Mouse (Mus musculus) left cerebral cortex, adult 8-10 months (tissue): Measurements from ENCODE around the gene Sufu. TPM values are rescaled to one million over a fixed set of nuclear protein-coding genes. Genes with fewer than 3 reads are reported as not detected.
A peak's percentile ranks its signal among the peaks of the same experiment; 100 is the strongest.

Experiments
- DNase-seq, 2 experiments: peaks; one replicate each; pipeline ENCODE4 v3.0.0; 2022; ENCODE audit warnings: low spot score in 2 of 2
- total RNA-seq, 4 experiments: library from RNA; stranded (reverse); gene quantifications; 2 replicates each; pipeline ENCODE4 v1.2.4; 2022

The Sufu gene
- total RNA-seq = 10 to 100 TPM; 15.8 to 20.0 (median 19.7) TPM

DNA sequence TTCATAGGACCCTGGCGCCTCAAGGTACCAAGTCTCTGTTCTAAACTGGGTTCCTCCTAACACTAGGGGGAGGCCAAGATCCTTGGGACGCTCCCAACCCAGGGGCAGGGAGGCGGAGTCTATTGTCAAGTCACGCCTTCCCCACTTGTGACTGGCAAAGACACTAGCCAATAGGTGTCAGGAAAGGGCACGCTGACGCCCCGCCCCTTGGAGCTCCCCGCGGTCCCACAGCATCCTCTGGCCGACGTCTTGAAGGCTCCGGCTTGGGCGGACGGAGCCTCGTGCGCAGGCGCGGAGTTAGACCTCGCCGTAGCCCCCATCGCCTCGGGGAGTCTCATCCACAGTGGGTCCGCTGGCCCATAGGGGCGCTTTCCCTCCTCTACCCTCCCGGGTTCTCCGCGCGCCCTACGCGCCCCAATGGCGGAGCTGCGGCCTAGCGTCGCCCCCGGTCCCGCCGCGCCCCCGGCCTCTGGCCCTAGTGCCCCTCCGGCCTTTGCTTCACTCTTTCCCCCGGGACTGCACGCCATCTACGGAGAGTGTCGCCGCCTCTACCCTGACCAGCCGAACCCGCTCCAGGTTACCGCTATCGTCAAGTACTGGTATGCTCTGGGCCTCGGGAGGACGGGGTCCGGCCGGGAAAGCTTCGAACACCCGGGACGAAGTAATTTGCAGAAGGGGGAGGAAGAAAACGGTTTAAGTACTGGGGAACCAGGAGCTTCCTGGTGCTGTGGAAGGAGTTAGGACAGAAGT, at the start of gene Sufu:
Gene Sufu, plus strand, starts transcription at position 211 of the 750 bp plus-strand sequence.
- DNase-seq = peak; percentile 95 to 98

DNA sequence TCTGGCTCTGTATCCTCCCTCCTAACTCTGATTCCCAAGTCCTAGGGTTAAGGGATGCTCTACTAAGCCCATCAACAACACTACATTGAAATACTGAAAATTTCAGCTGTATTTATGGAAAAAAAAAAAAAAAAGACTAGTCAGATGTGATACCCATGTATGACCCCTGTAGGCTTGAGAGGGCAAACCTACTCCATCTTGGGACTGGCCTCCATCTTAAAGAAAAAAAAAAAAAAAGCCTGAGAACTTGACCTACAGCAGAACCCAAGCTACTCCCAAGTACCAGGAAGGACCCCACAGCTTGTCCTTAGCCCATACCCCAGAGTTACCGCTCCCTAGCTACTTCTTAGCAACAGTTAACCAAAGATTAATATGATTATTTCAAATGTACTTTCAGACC, 49.5 kb upstream of the Sufu start:
- DNase-seq = no peak

DNA sequence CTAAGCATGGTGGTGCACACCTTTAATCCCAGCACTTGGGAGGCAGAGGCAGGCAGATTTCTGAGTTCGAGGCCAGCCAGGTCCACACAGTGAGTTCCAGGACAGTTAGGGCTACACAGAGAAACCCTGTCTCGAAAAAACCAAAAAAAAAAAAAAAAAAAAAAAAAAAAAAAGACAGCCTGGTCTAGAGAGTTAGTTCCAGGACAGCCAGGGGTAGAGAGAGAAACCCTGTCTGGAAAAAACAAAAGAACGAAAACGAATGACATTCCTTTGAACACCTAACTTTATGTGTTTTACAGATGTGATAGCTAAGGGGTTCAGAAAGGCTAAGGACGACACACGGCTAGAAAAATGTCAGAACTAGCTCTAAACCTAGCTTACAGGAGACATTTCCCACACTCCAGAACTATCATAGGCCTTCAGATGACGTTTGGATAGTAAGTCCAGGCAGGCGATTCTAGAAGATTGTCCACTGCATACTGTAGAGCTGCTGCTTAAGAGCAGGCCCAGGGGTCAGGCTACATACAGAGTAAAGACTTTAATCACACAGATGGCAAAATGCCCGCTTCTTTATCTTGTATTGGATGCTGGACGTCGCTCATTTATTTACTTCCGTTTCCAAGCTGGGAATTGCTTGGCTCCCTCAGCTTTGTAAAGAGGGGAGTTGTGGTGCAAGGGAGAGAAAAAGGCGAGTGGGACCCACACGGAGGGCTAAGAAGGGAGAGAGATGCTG, 48.6 kb upstream of the Sufu start:
- no peak for DNase-seq

DNA sequence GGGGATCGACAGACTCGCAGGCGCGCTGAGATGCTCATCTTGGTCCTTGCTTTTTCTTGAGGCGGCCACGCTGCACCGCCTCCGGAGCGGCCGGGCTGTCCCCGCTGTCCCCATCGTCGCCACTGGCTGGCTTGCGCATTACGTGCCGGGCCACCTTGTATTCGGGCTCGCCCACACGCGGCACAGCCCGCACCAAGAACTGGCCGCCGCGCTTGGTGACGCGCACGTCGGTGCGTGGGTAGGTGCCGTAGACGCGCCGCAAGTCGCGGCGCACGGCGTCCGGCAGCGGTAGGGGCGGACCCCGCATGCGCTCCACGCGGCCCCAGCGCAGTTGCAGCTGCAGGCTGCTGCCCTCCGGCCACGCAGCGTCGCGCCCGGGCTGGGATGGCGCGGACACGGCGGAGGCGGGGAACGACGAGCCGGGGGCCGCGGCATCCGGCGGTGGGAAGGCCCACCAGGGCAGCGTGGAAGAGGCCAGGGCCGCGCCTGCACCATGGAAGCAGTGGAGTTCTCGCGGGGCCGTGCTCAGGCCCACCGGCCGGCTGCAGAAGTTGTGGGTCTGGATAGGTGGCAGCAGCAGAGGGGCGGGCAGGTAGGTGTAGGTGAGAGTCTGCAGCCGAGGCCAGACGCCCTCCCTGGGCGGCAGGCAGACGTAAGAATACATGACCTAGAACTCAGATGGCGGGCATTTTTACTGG, 47.8 kb upstream of the Sufu start:
- DNase-seq = peak; percentile 75 to 95

DNA sequence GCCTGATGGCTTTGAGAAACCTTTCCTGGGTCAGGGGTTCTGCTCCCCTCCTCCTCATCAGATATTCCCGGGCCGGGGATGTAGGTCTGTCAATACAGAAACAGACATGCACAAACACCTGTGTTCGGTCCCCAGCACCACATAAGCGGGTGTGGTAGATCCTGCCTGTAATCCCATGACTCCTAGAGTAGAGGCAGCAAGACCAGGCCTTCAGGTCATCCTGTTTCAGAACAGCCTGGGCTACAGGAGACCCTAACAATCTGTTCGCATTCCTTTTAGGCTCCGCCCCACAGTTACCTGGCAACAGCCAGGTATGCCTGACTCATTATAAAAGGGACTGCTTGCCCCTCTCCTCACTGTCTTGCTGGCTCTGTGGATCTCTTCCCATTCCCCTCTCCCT, 47.1 kb upstream of the Sufu start:
- no peak for DNase-seq

DNA sequence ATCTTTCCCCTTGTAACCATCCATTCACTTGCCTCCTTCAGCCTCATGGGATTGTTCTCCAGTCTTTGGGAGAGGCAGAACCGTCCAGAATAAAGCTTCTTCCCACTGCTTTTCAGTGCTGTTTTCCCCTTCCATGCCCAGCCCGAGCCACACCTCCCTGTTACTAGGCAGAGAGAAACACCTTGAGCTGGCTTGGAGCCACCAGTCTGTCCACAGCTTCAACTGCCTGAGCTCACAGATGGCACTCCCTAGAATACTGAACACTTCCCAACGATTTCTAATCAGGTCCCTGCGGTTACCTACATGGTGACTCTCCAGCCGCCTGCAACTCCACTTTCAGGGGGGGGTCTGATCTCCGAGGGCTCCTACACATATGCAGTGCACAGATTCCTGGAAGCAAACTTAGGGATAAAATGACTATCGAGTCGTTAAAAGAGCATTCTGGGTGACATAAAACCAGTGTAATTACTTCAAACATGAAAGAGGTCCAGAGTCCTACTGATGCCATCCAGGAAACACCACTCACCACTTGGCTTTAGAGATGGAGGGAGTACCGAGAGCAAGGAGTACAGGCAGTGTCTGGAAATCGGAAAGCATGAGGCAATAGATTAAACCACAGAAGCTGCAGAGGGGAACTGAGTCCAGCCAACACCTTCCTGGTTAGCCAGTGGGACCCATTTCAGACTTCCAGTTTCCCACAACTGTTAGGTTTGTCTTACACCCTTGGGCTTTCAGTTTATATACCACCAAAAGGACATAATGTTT, 46.3 kb upstream of the Sufu start, which contains the start of gene 2310034G01Rik:
Gene 2310034G01Rik, minus strand, starts transcription at position 135 of the 765 bp plus-strand sequence.
- no peak for DNase-seq

DNA sequence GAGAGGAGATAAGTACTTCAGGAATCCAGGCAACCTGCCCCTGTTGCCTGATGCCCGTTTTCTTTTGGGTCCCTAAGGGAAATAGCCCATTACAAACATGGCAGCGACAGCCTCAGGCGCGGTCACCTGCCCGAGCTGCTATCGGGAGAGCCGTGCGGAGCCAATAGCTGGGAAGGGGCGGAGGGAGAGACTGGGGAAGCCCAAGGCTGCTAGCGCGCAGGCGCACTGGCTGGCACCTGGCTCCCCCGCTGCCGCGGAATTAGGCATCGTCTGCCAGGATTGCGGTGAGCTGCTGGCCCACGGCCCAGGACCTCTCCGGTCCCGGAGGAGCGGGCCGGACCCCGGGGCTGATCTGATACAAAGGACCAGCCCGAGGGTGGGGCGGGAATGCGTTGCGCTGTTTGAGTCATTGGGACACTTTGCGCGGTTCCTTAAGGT, 40.0 kb upstream of the Sufu start:
- DNase-seq = peak; percentile 76 to 92

DNA sequence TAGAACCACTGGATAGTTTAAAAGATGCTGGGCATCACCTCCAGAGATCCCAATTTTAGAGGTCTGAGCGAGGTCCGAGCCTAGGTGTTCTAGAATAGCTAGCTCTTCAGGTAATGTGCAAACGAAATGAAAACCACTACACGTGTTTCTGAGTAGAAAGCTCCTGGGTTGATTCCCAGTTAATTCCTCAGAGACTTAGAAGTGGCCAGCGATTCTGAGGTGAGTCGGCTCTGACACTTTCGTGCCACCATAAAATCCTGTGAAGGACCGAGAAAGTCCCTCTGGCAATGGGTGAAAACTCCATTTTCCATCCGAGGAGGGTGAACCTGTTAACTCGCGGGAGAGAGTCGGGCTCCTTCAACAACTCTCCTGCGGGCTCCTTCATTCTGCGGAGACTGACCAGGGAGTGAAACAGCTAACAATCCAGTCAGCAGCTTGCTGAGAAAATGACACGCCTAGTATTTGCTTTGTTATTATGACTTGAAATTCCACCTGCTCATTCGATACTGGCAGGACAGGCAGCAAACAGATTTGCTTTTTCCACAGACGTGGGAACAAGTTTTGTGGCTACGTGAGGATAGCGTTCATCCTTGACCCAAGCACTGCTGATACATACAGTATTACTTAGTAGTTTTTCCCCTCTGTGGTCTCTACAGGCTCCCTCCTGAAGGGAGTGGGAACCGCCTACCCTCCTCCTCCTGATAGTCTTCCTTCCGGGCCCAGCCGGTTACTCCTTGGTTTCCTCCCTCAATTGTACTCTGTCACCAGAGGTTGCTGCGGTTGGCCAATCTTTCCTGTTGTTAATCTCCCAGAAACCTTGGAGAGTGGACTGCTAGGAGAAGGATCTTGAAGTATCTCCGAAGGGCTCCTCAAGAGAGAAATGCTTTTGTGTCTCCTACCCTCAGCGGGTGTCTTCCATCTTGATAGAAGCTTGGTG, 39.1 kb upstream of the Sufu start:
- no peak for DNase-seq

DNA sequence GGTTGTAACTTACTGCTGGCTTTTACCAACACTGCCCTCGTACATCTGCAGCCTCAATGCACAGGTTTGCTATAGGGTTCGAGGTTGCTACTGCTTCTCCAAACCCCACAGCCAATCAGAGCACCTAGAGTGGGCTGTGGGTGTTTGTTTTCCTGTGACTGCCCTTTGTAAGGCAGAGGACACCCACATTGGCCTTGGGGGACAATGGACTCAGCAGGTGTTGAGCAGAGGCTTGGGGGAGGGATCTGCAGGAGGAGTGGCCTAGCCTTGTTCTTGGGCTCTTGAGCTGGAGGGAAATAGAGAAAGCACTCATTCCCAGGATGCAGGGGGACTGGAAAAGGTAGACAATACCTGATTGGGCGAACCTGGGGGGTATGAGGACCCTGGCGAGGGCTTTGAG, 38.3 kb upstream of the Sufu start:
- no peak for DNase-seq

DNA sequence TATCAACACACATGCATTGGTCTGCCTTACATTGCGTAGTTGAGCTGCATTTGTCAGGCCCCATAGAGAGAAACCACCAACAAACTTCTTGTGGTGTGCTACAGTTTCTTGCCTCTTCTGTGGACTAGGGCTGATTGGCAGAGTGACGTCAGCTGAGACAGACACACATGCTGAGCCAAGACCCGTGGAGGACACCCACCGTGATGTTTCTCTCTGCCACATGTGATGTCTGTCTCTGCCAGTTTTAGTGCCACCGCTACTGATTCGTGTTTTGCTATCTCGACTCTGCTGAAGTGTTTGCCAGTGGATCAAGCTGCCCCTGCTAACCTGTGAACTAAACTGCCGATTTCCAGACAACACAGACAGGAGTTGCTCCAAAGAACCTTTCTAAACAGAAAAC, 34.6 kb upstream of the Sufu start:
- no peak for DNase-seq

DNA sequence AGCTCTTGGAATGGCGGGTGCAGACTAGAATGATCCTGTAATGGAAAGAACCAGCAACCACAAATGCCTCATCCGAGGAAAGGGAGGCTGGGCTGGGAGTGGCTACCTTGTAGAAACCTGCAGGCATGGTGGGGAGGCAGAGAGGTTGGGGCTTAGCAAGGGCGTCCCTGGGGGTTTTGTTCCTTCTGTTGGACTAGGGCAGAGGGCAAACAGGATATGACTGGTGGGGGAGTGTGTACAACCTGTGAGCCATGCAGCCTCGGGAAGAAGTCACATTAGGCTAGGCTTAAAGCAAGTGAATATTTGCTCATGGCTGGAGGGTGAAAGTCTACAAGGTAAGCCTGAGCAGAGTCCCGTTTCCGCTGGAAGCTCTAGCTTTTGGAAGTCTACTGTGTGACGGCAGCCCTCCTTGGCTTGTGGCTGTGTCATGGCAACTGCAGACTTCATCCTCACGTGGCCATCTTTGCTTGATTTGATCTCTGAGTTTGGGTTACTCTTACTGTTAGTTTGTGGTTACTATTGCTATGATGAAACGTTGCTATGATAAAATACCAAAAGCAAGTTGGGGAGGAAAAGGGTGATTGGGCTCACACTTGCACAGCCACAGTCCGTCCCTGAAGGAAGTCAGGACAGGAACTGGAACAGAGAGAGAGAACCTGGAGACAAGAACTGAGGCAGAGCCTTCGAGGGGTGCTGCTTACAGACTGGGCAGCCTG, 33.2 kb upstream of the Sufu start:
- DNase-seq = no peak

DNA sequence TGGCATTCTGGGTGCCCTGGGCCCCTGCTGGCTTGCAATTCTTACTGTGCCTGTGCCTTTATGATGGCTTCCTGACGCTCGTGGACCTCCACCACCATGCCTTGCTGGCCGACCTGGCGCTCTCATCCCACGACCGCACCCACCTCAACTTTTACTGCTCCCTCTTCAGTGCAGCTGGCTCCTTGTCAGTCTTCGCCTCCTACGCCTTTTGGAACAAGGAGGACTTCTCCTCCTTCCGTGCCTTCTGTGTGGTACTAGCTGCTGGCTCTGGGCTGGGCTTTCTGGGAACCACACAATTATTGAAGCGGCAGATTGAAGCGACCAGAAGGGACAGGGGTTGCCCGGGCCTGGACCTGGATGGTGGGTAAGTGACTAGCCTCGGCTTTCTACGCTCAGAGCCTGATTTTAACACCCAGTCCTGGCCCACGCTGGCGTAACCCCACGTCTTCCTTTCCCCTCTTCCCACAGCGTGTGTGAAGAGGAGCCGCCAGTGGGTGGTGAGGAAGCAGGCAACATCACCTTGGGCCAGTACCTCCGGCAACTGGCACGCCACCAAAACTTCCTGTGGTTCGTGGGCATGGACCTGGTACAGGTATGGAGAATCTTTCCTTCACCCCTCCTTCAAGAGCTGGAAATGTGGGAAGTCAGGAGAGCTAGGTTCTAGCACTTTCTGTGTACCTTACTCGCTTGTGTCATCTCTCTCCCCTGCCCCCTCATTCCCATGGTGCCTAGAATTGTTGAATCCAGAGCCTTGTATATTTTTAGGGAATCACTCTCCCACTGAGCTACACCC, 28.7 kb upstream of the Sufu start:
- peak; percentile 52 to 64 for DNase-seq

DNA sequence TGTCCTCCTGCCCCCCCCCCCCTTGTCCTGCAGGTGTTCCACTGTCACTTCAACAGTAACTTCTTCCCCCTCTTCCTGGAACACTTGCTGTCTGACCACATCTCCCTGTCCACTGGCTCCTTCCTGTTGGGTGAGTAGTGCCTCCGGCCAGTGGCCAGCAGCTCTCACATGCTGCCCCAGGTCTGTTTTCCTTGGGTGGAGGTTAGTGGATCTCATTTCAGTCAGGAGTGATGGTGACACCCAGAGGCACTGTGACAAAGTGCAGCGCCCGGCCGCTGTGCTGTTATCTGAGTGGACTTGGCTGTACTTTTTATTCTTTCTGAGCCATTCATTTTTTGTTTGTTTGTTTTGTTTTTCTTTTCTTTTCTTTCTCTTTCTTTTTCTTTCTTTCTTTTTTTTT, 27.5 kb upstream of the Sufu start:
- DNase-seq = peak; percentile 39 to 42

DNA sequence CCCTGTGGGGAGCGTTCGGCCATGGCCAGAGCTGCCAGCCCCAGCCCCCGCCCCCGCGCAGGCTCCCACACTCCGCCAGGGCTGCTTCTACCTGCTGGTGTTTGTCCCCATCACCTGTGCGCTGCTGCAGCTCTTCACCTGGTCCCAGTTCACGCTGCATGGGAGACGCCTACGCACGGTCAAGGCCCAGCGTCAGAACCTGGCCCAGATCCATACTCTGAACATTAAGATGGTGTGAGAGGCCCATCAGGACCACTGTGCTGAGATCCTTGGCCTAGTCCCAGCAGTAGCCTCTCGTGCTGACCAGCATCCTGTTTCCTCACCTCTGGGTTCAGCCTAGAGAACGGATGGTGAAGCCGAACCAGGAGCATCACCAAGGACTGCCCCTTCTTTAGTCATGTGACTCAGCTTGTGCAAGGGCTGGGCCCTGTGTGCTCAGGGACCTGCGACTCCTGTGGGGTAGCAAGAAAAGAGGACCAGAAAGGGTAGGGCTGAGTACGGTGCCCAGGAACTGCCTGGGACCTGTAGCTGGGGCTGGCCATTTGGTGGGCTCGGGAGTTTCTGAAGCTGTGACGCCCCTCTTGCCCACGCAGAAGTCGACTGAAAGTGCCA, 22.1 kb upstream of the Sufu start:
- peak in 1 of 2 experiments; percentile 24 for DNase-seq

DNA sequence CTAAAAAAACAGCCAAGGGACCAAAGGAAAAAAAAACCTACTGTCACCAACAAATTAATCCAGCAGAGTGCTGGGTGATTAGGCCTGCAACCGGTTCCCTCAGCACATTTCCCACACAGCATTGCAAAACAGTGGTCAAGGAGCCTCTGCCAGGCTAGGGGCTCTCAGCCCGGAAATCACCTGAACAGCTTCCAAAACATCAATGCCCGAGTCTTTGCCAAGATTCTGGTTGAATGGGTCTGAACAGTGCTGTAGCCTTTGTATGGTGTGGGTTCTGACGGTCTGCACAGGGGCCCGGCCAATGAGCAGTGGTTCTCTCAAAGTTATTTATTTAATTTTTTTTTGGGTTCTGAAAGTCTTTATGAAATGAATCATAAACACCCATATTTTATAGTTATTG, 21.2 kb upstream of the Sufu start:
- DNase-seq = peak in 1 of 2 experiments; percentile 42

DNA sequence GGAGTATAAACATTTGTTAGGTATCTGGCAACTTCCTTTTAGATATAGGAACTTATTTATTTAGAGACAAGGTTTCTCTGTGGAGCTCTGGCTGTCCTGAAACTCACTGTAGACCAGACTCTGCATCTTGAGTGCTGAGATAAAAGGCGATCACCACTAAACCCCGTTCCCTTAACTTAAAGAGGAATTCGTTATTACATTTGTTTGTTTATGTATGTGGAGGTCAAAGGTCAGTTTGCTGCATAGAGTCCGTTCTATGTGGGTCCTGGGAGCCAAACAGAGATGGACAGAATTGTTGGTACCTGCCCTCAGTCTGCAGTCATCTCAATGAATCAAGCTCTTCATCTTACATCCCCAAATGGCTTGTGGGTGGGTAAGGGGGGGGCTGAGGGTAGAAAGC, 20.8 kb upstream of the Sufu start:
- no peak for DNase-seq

DNA sequence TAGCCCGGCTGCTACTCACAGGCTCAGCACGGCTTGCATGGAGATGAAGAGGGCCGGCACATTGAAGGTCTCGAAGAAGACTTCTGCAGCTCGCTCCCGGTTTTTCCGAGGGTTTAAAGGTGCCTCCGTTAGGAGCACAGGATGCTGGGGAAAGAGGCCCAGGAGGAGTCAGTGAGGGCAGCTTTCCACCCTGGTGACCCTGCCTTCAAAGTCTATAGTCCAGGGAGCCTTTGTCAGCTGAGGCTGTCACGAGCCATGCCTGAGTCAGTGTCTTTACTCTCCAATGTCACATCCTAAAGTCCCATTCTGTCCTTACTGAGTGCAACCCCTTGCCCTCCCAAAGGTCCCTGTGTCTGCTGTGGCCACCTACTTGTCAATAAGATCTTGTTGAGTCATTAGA, 14.4 kb upstream of the Sufu start:
- DNase-seq = no peak

DNA sequence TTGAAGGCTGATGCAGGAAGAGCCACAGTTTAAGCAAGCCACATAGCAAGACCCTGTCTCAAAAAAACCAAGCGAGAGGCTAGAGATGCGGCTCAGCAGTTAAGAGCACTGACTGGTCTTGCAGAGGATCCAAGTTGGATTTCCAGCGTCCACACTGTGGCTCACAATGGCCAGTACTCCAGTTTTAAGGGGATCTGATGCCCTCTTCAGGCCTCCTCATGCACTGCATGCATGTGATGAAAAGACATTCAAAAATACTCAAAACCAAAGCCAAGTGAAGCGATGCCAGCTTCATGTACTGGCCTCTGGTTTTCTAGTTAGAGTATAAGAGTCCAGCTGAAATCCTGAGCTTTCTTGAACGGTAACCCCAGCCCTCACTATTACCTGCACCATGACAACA, 6.8 kb upstream of the Sufu start:
- DNase-seq = no peak
